Mouse (Mus musculus) 3134 (cell line): ENCODE results near the gene Tmco1.

Experiments
- DNase-seq: peaks from one replicate; pipeline ENCODE4 v3.0.0-alpha.2; 2011; ENCODE audit warnings: low spot score; ENCODE audit not compliant: insufficient read length; ENCODE audit errors: extremely low read depth

Tmco1 gene

DNA sequence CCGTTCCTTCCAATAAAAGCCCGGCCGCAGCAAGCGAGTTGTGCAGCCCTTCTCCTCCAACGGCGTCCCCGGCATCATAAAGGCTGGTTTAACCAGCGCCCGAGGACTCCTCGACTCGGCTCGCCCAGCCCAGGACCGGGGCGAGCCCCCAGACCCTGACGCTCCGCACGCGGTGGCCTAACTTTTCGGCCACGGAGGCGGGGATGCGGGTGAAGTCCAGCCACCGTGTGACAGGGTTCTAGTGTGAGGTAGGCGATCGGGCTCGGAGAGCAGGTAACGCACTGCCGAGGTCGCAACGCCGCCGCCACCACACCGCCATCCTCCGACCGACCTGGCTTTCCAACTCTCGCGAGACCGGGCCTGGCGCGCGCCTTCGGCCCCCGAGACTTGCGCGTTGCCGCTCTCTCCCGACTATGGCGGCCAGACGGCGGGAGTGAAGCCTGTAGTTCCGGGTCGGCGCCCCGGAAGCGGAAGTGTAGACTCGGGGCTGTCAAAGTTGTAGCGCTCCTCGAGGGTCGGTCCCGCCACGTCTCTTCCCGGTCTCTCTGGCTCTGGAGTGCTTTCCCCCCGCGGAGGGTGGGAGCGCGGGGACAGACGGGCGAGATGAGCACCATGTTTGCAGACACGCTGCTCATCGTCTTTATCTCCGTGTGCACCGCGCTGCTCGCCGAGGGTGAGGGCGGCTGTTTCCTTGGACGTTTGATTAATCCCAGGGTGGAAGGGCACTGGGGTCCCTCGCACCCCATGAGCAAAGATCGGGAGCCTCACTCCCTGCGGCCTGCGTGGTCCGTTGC lies at the start of gene Tmco1:
Gene Tmco1 (plus strand): TSS at position 118 of the 794 bp plus-strand sequence.
- DNase-seq: peak; percentile 95

GRCm38 (mm10) chr1:167259702-167260101 lies 48.5 kb upstream of the Tmco1 start:
- no peak for DNase-seq

- no peak for DNase-seq
These were observed 46.4 kb upstream of the Tmco1 start for GRCm38 (mm10) chr1:167261750-167262149.

GRCm38 (mm10) chr1:167262489-167263041 lies 45.6 kb upstream of the Tmco1 start:
- no peak for DNase-seq

GRCm38 (mm10) chr1:167265366-167265765 lies 42.8 kb upstream of the Tmco1 start:
- no peak for DNase-seq

DNA sequence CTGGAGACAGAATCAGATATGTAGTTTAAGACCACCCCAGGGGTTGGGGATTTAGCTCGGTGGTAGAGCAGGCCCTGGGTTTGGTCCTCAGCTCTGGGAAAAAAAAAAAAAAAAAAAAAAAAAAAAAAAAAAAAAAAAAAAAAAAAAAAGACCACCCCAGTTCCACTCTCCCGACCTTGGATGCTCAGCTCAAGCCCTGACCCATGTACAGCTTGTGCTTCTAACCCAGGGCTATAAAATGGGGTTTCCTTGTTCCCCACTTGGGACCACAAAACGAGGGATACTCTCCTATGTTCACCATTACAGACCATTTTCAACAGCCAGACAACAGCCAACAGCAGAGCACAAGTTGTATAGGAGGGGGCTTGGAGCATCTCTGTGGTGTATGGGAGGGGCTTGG lies 41.5 kb upstream of the Tmco1 start:
- DNase-seq: no peak

- no peak for DNase-seq
These were observed 39.7 kb upstream of the Tmco1 start for GRCm38 (mm10) chr1:167268360-167269063.

DNA sequence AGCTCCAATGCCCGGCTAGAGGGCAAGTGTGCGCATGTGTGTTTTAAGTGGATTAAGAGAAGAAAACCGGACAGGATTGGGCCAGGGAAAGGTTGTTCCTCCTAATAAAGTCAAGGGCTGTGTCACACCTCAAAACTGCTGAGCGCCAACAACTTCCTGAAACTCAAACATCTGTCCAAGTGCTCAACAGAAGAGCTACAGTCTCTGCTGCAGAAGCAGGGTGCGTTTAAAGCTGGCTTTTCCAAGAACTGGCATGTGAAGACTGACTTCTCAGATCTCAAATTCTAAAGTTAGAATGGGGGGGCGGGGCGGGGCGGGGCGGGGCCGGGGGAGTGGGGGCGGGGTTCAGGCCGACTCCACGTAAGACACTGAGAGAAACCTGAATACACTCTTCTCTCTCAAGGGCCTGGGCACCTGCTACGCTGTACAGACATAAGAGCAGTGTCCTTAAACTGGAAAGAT lies 38.8 kb upstream of the Tmco1 start:
- peak; percentile 30 for DNase-seq

- peak; percentile 83 for DNase-seq
These were observed 38.3 kb upstream of the Tmco1 start for GRCm38 (mm10) chr1:167269856-167270270.

GRCm38 (mm10) chr1:167270342-167271111 lies 37.7 kb upstream of the Tmco1 start:
- peak; percentile 53 for DNase-seq

- DNase-seq: no peak
These were observed 36.9 kb upstream of the Tmco1 start for GRCm38 (mm10) chr1:167271304-167271703.

DNA sequence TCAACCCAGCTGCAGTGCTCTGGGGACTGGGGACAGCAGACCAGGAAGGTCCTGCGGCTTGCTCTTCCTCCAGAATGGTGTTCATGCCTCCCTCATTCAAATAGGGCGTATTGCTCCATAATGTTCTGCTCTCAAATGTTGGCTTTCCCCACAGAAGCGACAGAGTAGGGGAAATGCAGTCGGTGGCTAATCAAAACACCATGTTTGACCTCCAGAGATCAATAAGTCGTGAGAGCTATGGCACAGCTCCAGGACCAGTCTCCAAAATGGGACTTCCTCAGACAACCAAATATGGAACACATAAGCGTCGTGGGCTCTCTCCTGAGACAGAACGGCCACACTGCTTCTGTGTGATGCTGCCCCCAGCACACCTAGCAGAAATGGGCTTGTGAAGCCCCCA lies 36.3 kb upstream of the Tmco1 start:
- no peak for DNase-seq

DNA sequence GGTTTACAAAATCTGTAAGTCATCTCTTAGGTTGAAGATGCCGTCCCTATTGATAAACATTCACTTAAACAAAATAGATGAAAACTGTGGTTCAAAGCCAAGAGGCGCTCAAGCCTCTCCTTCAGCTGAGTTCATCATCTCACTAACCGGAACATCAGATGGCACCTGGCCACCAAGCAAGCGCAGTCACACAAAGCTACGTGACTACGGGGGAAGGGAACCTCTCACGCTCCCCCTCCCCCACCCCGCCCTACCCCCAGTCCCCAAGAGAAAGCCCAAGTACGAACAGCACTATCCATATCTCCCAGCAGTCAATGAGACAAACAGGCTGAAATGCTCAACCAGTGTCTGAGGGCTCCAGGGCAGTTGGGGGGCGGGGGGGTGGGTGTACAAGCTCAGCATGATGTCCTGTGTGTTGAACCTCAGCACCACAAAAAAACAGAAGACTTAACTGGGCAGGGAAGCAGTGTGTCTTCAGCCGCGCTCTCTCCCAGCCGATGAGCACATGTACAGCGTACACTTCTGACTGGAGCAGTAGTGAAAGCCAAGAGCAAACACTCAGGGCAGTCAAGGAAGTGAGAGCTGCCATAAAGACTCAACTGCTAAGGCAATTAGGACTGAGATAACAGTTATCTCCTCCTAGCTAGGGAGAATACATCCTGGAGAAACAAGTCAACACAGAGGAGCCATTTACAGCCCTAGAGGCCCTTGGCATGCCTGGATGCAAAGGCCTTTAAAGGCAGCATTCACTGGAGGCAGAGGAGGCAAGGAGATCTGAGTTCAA lies 34.6 kb upstream of the Tmco1 start:
- DNase-seq: no peak

DNA sequence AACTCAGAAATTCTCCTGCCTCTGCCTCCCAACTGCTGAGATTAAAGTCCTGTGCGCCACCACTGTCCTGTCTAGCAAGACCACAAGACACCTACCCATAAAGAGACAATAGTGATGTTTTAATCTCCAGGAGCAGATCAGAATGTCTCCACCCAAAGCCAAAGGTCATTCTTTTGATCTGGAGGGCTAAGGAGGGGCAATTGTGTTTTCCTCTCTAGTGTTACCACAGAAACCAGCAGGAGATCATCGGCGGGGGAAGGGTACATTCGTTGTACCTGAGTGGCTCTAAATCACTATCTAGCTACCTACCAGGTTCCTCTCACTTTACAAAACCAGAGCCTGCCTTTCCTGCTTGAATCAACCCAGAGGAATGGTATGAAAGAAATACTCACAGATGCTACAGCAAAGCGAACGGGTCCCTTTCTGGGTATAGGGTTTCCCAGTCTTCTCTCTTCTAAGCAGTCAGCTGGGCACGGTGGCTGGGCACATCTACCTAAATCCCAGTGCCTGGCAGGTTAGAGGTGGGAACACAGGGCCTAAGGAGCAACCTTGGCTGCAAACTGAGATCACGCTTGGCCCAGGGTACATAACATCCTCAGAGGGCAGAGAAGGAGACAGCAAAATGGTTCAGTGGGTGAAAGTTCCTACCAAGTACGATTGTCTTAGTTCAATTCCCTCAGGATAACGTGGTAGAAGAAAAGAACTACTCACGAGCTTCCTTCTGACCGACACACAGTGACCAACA lies 33.4 kb upstream of the Tmco1 start:
- DNase-seq: no peak

DNA sequence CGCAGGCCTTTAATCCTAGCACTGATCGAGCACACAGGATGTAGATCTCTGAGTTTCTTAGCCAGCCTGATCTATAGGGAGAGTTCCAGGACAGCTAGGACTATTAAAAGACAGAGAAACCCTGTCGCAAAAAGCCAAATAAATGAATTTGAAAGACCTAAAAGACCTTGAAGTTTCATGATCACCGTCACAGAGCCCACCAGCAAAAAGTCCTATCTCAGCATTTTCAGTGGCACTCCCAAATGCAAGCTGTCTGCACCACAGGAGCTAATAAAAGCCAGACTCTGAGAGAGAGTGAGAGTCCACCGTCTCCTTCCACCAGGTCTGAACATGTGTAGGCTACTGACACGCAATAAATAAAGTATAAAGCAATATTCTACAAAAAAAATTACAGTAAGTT lies 29.8 kb upstream of the Tmco1 start:
- DNase-seq: no peak

DNA sequence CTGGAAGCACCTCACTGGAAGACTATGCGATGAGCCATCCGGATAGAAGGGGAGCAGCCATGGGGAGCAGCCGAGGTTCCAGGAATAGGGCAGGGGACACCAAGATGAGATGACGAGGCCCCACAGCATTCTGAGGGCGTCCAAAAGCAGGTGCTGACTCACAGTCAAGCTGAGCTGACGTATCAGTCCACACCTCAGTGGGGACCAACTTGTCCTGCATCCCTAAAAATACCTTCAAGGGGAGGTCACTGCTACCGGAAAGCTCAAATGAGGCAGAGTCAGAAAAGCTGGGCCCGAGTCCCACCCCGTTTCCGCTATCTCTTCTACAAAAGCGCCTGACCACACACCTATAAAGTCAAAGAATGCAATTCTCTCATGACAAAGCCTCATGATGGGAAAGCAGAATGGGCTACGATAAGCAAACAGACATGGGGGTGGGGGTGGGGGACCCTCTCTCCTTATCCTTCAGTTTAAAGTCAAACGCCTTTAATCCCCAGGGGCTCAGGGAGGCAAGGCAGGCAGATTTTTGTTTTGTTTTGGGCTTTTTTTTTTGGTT lies 28.9 kb upstream of the Tmco1 start:
- DNase-seq: no peak

- no peak for DNase-seq
These were observed 28.1 kb upstream of the Tmco1 start for GRCm38 (mm10) chr1:167280061-167280460.

GRCm38 (mm10) chr1:167282112-167282511 lies 26.1 kb upstream of the Tmco1 start:
- DNase-seq: no peak

GRCm38 (mm10) chr1:167282768-167283167 lies 25.4 kb upstream of the Tmco1 start:
- no peak for DNase-seq
